Mouse (Mus musculus) mouse trophoblast stem cell (cell line): ENCODE data around the gene Glb1l2.

Source experiments
- in situ Hi-C, 2 experiments: fragments of 300-500 bp; cut with MseI, MboI; formaldehyde crosslinking; loops; 2 replicates in 1 of 2; 3 replicates in 1 of 2; pipeline ENCODE4 v1.15.1; 2025

Glb1l2 gene

GRCm38 (mm10) chr9:26805935-26806666 lies at the start of gene Glb1l2:
TSS of gene Glb1l2 (minus strand) at chr9:26806468.
- in situ Hi-C loops, result no loop called here

DNA sequence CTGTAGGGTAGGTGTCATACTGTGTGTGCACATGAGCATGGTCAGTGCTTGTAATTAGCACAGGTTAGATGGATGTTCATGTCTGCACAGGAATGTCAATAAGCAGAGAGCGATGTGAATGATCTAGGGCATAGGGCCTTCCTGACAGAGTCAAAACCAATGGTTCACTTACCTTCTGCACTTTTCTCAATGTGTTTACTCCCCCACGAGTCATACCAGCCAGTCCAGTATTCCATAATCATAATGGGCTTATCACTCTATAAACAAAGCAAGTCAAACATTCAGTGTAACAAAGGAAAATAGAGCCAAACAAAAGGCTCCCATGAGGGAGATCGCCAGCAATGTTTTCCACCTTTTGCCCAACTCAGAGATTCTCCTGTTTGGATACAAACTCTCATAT lies 24.8 kb upstream of the Glb1l2 start:
- in situ Hi-C loops, result no loop called here

DNA sequence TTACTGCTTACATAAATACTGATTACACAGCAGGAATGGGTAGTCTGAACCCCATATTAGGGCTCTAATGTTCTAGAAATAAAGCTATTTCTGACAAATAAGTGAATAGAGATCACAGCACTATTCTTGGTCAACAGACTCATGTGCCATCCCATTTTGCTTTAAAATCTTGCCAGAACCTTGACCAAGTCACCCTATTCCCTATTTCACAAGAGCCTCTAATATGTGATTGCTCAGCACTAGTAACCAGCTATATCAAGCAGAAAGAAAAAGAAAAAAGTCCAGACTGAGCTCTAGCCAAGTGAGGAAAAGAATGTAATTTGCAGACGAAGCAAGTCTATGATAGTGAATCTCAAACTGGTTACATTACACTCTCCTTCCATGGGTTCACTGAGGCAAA lies 13.7 kb upstream of the Glb1l2 start:
- in situ Hi-C loops, result no loop called here

GRCm38 (mm10) chr9:26808735-26809134 lies 2.5 kb upstream of the Glb1l2 start:
- in situ Hi-C loops, result no loop called here

DNA sequence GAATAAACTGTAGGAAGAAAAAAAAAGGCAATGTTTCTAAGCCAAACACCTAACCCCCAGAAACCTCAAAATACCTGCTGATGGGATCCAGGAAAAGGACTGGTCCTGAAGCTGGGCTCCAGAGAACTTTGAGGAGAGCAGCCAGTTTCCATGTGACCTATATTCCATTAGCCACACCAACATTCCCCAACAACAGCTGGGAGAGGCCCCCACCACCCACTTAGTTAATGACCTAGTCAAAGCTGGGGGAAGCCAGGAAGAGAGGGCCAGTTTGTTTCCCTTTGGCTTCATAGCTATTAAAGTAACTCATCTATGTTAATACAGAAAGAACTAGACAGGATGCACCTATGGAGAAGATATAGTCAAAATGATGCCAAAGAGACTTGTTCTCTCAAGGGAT lies 1.9 kb downstream of the Glb1l2 start:
- in situ Hi-C loops, result no loop called here

GRCm38 (mm10) chr9:26800357-26800756 lies 5.9 kb downstream of the Glb1l2 start:
- in situ Hi-C loops, result no loop called here

DNA sequence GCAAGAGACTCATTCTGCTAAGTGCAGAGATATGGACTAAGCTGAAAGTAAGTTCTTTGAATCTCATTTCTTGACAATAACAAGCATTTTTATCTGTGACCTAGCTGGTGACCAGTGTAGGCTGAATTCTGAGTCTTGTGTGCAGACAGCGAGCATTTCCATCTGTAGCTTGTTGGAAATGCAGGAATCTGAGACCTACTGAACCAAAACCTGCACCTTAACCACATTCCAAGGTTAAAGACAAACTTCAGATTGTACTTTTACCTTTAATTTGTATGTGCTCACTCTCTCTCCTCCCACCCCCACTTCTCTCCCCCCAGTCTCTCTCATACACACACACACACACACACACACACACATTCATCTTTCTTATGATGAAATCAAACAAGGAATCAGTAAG lies 7.5 kb downstream of the Glb1l2 start:
- in situ Hi-C loops, result loop anchor here in 1 of 2 experiments (10.0 kb wide), 1 partner anchor 196 kb away; the partner anchor contains the start of genes Acad8 and Thyn1

DNA sequence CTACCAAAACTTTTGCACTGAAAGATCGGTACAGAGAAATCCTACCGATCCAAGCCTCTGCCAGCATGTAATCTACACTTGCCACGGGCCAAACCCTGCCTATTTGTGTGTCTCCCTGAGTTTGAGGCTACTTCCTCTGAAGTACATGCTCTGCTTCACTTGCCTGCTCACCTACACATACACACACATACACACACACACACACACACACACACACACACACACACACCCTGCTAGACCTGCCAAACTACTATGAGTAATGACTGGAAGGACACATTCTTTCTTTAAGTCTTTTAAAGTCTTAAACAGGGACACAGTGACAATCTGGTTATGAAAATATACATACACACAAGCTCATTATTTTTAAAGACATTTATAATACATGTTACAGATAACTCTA lies 8.1 kb downstream of the Glb1l2 start:
- in situ Hi-C loops, result loop anchor here in 1 of 2 experiments (10.0 kb wide), 1 partner anchor 197 kb away; the partner anchor contains the start of genes Acad8 and Thyn1

GRCm38 (mm10) chr9:26792829-26793228 lies 13.4 kb downstream of the Glb1l2 start:
- in situ Hi-C loops, result loop anchor here in 1 of 2 experiments (10.0 kb wide), 1 partner anchor 202 kb away; the partner anchor contains the start of genes Acad8 and Thyn1

GRCm38 (mm10) chr9:26783414-26783975 lies 22.8 kb downstream of the Glb1l2 start:
- in situ Hi-C loops, result no loop called here

GRCm38 (mm10) chr9:26778421-26778820 lies 27.8 kb downstream of the Glb1l2 start:
- in situ Hi-C loops, result no loop called here

DNA sequence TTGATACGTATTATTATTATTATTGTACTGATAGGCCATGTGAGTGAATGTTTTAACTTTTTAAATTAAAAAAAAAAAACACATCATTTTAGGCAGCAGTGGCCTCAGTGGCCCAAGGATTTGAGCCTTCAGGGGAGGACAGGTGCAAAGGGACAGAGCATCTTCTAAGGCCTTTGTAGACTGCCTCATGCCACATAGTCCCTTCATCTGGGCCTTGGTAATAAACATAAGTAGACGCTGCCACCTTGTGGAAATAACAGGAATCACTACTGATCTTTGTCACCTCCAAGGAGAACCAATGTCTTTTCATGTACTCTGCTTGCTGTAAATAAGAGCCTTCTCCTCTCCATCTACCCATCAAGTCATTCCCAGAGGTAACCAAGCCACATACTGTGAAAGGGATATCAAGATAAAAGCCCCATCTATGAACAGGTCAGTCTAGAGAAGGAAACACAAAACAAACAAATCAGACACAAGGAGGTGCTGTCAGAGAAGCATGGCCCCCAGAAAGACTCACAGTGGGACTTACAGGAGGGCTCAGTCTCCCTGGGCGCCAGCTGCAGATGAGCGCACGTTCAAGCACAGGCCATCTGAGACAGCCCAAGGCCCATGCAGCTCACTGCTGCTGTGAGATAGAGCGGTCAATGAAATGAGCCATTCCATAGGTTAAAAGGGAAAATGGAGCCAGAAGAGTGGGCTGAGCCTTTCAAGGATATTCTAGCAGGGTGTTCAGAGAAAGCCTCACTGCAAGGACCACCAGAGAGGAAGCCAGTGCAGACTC lies 30.0 kb downstream of the Glb1l2 start:
- in situ Hi-C loops, result no loop called here

DNA sequence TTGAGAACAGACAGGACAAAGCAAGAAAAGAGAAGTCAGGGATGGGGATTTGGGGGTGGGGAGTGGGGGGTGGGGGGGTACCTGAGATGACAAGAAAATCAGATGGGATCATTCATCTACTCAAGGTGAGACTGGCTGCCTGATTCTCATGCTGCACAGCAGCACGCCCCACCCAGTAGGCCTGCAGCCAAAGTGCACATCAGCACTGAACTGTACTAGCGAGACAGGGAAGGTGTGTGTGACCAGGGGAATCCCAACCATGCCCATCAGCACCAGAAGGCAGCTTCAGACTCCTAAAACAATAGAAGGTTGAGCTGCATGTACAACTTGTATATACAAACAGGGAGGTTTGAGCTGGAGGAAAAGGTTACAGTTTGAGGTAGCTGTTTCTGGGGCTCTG lies 30.6 kb downstream of the Glb1l2 start:
- in situ Hi-C loops, result no loop called here

DNA sequence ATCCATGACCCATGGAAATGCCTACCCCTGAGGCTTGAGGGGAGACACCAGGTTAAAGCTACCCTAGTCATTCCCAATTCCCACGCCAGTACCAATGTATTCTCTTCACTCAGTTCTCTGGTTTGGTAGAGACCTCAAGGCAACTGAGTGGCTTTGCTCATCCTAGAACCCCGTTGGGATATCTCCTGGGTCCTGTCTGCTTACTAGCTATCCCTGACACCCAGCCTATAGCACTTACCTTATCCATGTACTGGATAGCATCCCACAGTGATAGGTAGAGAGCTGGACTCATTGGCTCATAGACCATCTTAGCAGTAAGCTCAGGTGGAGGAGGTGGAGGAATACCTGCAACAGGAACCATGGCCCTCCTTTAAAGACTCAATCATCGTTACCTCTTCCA lies 38.1 kb downstream of the Glb1l2 start:
- in situ Hi-C loops, result no loop called here

DNA sequence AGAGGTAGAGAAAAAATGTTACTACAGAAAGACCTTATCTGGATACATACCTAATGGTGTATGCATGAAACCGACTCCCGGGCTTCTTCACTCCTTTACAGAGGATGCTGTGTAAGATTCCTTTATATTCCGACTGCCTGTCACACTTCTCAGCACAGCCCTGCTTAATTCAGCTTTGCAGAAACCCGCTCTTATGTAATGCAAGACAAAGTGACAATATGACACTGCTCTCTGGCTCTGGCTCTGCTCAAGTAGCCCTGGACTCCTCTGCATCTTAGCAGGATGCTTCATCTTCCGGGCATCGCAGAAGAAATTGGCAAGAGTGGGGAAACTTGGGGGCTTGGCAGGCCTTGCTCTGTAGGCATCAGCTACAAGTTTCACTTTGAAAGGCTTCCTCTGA lies 43.8 kb downstream of the Glb1l2 start:
- in situ Hi-C loops, result no loop called here

DNA sequence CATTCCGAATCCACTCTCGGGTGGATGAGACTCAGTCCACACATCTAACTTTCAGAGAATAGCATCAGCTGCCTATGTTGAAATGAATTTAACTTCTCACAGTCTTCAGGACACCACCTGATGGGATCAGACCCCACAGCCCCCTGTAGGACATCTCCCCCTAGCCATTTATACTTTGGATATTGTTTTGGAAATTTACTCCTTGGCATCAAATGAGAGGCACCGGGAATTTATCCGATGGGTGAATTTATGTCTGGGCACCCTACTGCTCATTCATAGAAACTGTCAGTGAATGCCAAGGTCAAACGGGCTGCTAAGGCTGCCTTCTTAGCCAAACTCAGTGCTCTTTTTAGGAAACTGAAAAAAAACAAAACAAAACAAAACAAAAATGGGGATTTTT lies 45.7 kb downstream of the Glb1l2 start:
- in situ Hi-C loops, result no loop called here

DNA sequence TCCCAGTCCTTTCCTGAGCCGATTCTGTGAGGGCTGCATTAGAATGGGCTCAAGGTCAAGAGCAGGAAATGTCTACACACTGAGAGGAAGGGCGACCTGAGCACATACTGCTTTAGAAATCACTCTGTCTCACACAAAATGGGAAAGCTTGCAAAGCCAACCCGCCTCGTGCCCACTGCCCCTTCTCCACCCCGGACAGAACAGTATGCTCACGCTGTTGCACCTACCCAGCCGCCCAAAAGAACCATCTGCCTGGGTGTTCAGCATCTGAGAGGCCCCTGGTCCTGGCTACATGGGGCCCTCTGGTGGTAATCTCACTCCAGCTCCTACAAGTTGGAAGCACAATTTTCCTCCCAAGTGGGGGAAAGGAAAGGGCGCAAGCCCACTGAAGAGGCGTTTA lies 46.2 kb downstream of the Glb1l2 start:
- in situ Hi-C loops, result no loop called here

GRCm38 (mm10) chr9:26748893-26749292 lies 57.4 kb downstream of the Glb1l2 start:
- in situ Hi-C loops, result no loop called here

DNA sequence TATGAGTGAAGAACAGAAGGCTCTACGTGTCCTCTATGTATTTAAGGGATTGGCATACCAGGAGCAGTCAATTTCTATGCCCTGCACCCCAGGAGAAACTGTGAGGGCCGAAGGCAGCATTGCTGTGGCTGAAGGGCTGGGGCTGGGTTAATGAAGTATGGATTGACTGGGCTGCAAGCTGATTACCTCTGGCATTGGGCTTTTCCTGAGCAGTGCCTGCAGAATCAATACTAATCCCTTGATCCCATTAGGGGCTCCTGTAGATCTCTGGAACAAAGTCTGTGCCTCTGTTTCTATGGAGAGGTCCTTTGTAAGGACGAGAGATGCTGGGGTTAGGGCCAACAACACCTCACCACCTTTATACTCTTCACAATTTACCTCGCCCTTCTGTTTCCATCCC lies 59.1 kb downstream of the Glb1l2 start:
- in situ Hi-C loops, result no loop called here

DNA sequence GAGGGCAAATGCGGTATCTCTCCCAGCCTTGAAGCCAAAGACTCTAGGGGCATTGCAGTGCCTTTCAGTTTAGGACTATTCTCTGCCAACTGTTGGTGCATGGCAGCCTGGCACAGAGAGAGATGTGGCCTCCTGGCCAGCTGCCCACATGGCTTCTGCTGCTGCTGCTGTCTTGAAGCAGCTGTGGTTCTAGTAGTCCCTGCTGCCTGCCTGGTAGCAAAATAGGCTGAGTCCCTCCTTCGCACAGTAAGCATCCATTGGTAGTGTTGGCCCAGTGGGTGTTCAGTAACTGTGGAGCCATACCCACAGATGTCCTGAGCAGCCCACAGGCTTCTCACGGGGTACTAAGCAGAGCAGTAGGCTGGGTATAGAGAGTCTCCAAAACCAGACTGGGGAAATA lies 63.5 kb downstream of the Glb1l2 start:
- in situ Hi-C loops, result no loop called here

DNA sequence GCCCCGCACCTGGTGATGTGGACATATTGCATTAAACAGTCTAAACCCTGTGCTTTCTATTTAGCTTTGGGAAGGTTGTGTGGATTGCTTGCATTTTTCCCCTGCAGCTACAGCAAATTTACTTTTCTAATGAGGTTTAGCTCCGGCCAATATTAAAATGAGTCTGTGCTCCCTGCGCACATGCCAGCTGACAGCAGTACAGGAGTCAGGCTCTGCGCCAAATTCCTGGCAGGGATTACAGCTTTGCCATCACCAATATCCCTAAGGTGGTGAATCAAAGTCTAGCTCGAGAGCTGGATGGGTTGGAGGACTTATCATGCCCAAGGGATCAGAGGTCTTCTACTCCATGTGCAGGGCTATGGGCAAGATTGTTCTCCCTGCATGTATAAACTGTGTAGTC lies 69.2 kb downstream of the Glb1l2 start:
- in situ Hi-C loops, result no loop called here

DNA sequence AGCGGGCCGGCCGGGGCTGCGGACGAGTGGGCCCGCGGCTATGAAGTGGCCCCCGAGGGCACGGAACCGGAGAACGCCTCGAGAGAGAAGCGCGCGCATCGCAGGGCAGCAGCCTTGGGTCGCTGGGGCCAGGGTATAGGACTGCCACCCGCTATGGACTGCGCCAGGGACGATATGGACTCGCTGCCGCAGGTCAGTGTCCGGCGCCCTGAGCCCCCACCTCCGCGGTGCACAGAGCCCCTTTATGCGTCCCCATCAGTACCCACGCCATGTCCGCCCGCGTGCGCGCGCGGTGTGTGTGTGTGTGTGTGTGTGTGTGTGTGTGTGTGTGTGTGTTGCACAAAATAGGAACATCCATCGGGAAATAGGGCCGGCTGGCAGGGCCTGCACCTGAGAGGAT lies 72.3 kb downstream of the Glb1l2 start:
- in situ Hi-C loops, result no loop called here
